Mouse (Mus musculus) urinary bladder, adult 18-20 months (tissue): ENCODE results near the gene Myo15b.

Experiments
- DNase-seq, 2 experiments: peaks; one replicate each; pipeline ENCODE4 v3.0.0; 2022; ENCODE audit warnings: low spot score in 2 of 2, mixed read lengths in 2 of 2

Gene Myo15b

GRCm38 (mm10) chr11:115901338-115902161 lies 43.3 kb downstream of the Myo15b start:
- DNase-seq, result no peak

GRCm38 (mm10) chr11:115902177-115902576 lies 44.0 kb downstream of the Myo15b start:
- no peak for DNase-seq

GRCm38 (mm10) chr11:115902831-115903230 lies 44.6 kb downstream of the Myo15b start:
- DNase-seq, result peak; percentile 63 to 70

GRCm38 (mm10) chr11:115903384-115904230 lies 45.4 kb downstream of the Myo15b start:
- peak in 1 of 2 experiments; percentile 31 for DNase-seq

- peak in 1 of 2 experiments; percentile 26 for DNase-seq
Observed at GRCm38 (mm10) chr11:115904231-115904955, 46.2 kb downstream of the Myo15b start.

GRCm38 (mm10) chr11:115904956-115905790 lies 47.0 kb downstream of the Myo15b start:
- DNase-seq, result peak; percentile 59 to 60

- DNase-seq, result no peak
Observed at GRCm38 (mm10) chr11:115906116-115906515, 47.9 kb downstream of the Myo15b start.

- no peak for DNase-seq
Observed at GRCm38 (mm10) chr11:115906521-115906920, 48.3 kb downstream of the Myo15b start.

- no peak for DNase-seq
Observed at GRCm38 (mm10) chr11:115911134-115911561, 52.9 kb downstream of the Myo15b start.

- peak in 1 of 2 experiments; percentile 48 for DNase-seq
Observed at GRCm38 (mm10) chr11:115911632-115912376, 53.6 kb downstream of the Myo15b start, which contains the start of gene Smim6. Gene Smim6 (plus strand): TSS chr11:115912017.

GRCm38 (mm10) chr11:115916579-115916978 lies 58.4 kb downstream of the Myo15b start:
- no peak for DNase-seq

GRCm38 (mm10) chr11:115918637-115919036 lies 60.4 kb downstream of the Myo15b start:
- no peak for DNase-seq

- no peak for DNase-seq
Observed at GRCm38 (mm10) chr11:115919073-115919472, 60.9 kb downstream of the Myo15b start.

- DNase-seq, result no peak
Observed at GRCm38 (mm10) chr11:115920110-115920818, 62.1 kb downstream of the Myo15b start.

GRCm38 (mm10) chr11:115921986-115922385 lies 63.8 kb downstream of the Myo15b start:
- DNase-seq, result no peak

GRCm38 (mm10) chr11:115929031-115929430 lies 70.8 kb downstream of the Myo15b start:
- no peak for DNase-seq

- DNase-seq, result no peak
Observed at GRCm38 (mm10) chr11:115929818-115930217, 71.6 kb downstream of the Myo15b start.

GRCm38 (mm10) chr11:115931235-115931634 lies 73.0 kb downstream of the Myo15b start:
- no peak for DNase-seq

GRCm38 (mm10) chr11:115933108-115933746 lies 75.0 kb downstream of the Myo15b start, which contains the start of the genes Sap30bp and Recql5:
Gene Sap30bp (plus strand): TSS chr11:115933282.
Gene Recql5 (minus strand): TSS chr11:115933477.
- DNase-seq, result peak; percentile 89 to 95
